Mouse (Mus musculus) urinary bladder, postnatal 25 days (tissue): ENCODE results near the gene Mrpl35.

ENCODE experiments used
- DNase-seq: peaks from one replicate; pipeline ENCODE4 v3.0.0; 2022; ENCODE audit warnings: low spot score

The Mrpl35 gene

GRCm38 (mm10) chr6:71799391-71799790, 27.4 kb downstream of the Mrpl35 start:
- no peak for DNase-seq

DNA sequence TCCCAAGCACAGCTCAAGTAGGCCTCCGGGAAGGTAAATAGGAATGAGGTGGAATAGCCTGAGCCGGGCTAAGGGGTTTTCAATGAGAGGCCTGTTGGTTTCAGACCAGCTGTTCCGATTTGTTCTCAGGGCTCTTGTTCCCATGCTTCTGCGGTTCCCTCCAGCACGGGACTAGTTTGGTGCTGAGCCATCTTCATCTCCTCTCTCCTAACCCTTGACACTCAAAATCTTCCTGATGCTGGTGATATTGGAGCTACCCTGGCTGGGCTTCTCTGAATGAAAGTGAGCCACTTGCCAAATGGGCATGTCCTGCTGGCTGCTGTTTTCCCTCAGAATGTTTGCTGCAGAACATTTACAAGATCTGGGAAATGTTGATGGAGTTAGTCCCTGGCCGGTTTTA, 35.0 kb downstream of the Mrpl35 start:
- no peak for DNase-seq

DNA sequence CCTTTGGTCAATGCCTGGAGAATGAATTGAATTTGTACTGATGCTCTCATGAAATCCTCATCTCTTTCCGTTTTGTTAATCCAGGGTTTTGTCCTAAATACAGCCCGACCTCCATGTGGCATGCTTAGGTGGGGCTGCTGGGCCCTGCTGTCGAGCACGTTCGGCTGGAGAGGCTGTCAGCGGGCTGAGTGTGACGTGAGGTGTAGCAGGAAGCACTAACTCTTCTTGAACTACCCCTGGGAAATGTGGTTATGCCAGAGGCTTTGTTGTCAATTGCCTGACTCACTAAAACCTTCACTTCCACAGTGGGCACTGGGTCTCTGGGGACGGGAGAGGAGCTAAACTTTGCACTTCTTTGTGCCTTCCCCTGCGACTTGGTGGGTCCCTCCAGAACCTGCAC, 38.4 kb downstream of the Mrpl35 start:
- no peak for DNase-seq

DNA sequence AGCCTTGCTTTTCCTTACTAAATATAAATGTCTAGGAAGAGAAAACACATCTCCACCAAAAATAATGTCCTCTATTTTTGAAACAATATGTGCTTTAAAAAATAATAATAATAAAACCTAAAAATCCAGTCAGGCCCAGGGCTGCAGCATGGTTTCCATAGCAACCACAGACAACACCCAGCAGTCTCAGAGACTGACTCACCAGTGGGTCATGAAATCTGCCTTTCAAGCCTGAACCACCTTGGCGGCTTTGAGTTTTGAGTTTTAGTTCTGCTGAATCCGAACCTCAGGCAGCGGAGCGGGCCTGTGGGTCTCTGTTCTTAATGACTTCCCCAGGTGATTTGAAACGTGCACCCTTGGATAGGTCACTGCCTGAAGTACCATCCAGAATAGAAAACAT, 43.6 kb downstream of the Mrpl35 start:
- no peak for DNase-seq

DNA sequence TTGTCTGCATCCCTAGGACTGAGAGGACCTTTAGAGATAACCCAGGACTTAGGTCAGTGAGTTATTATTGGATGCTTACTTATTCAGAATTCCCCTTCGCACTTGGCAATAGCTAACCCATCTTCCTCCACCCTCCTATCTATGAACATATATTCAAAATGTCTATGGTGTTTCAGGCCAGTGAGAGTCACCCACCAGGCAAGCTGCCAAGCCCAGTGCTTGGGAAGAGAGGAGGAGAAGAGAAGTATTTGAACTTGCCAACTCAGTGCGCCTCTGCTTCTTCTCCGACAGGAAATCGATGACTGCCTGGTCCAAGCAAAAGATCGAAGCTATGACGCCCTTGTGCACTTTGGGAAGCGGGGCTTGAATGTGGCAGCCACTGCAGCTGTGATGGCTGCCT, 46.3 kb downstream of the Mrpl35 start:
- DNase-seq = no peak

DNA sequence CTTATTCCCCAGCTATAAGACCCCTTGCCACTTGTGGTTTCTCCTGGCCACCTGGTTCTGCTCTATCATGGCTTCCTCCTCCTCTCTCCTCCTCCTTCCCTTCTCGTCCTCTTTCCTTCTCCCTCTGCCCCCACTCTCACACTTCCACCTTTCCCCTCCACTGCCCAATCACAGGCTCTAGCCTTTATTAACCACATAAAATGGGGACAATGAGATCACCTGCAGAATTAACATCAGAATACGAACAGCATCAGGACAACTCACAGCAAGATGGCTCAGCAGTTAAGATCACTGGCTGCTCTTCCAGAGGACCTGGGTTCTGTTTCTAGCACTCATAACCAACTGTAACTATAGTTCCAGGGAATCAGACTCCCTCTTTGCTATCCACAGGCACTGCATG, 46.9 kb downstream of the Mrpl35 start:
- DNase-seq = no peak

GRCm38 (mm10) chr6:71778016-71778415, 48.8 kb downstream of the Mrpl35 start:
- no peak for DNase-seq

- DNase-seq = no peak
Observed at GRCm38 (mm10) chr6:71772636-71773208, 54.0 kb downstream of the Mrpl35 start.

GRCm38 (mm10) chr6:71772156-71772555, 54.6 kb downstream of the Mrpl35 start:
- DNase-seq = no peak

DNA sequence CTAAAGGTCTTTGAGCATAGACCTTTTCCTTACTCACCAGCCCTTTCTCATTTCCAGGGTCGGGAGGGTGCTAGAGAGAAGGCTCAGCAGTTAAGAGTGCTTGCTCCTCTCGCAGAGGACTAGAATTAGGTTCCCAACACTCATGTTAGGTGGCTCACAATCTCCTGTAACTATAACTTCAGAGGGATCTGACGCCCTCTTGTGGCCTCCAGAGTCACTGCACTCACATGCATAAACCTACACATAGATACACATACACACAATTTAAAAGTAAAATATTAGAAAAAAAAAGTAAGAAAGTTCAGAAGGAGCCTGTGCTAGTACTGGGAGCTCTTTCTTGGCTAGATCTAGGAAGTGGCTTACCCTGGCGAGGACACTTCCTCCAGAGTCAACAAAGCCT, 55.5 kb downstream of the Mrpl35 start:
- no peak for DNase-seq

- no peak for DNase-seq
Observed at GRCm38 (mm10) chr6:71770856-71771255, 55.9 kb downstream of the Mrpl35 start.

- DNase-seq = no peak
Observed at GRCm38 (mm10) chr6:71769901-71770690, 56.7 kb downstream of the Mrpl35 start.

DNA sequence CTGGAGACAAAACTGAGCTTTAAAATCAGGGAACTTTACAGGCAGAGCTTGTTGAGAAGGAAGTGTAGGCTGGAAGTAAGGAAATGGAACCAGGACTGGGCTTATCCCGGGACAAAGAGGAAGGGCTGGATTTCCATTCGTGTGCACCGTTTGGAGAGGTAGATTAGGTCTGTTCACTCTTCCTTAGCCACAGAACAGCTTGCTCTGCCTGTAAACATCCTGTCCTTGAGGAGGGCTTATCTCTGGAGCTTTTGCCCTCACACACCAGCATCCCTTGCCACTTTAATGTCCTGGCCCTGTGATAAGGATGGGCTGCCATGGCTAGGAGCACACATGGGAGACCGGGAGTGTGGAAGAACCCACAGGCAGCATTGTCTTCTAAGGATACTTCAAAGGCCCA, 59.0 kb downstream of the Mrpl35 start:
- DNase-seq = no peak
